Mouse (Mus musculus) neural tube, postnatal 0 days (tissue): ENCODE measurements around the gene 3110082J24Rik. TPM values are rescaled to one million over a fixed set of nuclear protein-coding genes. Genes with fewer than 3 reads are reported as not detected.

ENCODE experiments used
- polyA plus RNA-seq: library from polyadenylated mRNA; unstranded; fragments of >200 nt; fragmentation: Nextera tagmentation; extraction: Ambion mirVana; gene quantifications from 2 replicates; pipeline ENCODE4 v1.2.1, GENCODE M21; 2015

Gene 3110082J24Rik
- 5.1 and 5.9 TPM in 2 replicates for polyA plus RNA-seq

DNA sequence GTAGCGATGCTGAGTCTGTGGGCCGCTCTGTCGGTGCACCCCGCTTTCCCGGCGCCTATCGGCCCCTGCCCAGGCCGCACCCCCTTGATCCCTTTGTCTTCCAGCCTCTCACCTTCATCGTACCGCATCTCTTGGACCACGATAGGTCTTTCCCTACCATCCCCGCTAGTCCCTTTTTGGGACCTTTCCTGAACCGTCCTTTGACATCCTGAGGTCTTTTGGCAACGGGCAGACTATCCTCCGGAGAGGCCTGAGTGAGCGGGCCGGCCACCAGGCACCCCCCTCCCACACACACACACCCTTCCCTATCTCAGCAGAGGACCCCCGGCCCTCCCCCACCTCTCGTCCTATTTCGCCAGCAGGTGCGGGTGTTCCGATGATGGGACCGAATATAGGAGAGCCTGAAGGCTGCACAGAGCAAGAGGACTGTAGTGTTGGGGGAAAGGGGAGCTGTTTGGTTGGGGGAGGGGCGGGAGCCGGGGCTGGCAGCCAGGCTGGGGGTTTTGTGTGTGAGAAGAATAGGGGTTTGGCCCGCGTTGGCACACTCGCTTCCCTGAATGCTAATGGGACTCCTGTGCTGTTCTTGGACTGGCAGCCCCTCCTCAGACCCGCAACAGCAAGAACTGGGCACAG, at the start of gene 3110082J24Rik:
Gene 3110082J24Rik (minus strand): TSS at position 419 of the 633 bp plus-strand sequence.

DNA sequence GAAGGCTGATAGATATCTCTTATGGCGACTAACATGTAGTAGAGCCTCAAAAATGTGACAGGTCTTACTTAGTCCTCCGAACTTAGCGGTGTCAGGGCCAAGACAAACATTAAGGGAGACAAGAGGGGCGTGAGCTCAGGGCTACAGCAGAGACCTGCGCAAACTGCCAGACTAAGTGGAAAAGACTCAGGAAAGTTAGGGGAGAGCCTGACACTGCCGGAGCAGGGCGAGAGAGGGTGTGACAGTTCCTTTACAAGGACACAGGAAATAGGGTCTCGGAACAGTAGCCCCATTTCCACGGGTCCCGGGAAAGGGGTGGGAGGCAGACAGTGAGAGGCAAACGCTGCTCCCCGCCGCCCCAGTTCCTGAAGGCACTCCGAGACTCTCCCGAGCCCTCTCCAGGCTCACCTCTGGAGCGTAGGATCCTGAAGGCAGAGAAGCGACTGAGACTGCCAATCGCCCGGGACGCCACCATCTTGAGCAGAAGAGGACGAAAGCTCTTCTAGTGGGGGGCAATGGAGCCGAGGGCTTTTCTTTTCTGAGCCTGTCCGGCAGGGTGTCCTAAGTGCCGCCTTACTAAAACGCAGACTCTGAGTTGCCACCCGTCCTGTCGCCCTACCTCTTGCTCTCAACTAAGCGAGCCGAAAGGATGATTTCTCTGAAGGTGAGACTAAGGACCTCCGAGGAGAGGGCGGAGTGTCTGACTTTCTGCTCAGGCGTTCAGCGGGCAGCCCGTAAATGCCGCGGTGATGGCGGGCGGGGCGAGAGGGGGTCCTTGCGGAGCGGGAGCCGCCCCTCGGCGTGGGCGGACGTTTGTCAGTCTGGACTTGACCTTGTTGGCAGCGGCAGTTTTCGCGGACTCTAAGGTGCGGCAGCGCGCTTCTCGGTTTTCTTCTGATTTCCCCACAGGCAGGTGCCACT, 48.8 kb upstream of the 3110082J24Rik start, which contains the start of the genes Hadha and Hadhb:
Gene Hadha (minus strand): TSS at position 689 of the 921 bp plus-strand sequence.
Gene Hadhb (plus strand): TSS at position 775 of the 921 bp plus-strand sequence.

DNA sequence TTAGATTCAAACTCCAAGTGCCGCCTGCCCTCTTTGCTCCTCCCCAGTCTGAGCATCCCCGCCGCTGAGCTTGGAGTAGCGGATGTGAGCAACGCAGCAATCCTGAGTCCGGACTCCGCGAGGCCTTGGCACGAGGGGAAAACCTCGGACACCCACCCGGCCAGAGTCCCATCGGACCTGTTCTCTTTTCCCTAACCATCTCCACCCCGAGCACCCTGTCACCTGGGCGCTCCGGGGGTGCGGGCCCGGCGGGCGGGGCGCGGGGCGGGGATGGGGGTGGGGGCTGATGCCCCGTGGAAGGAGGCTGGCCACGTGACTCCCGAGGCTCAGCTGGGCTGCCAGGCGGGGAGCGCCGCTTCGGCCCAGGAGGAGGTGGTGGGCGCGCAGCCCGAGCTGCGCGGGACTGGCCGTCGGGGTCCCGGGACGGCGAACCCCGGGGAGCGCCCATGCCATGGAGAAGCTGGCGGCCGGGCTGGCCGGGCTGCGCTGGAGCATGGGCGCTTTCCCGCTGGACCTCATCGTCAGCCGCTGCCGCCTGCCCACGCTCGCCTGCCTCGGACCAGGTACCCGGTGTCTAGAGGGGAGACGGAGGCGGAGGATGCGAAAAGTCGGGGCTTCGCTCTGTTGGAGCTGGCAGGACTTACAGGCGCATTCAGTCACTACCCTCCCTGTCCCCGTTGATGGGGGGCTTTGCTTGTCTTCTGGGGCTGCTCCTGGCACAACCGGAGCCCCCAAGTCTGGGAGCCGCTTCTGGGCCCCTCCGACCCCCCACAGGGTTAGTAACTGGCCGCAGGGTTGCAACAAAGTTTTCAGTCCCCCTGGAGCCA, 832 bp downstream of the 3110082J24Rik start, which contains the start of gene Garem2:
Gene Garem2 (plus strand): TSS at position 321 of the 827 bp plus-strand sequence.

DNA sequence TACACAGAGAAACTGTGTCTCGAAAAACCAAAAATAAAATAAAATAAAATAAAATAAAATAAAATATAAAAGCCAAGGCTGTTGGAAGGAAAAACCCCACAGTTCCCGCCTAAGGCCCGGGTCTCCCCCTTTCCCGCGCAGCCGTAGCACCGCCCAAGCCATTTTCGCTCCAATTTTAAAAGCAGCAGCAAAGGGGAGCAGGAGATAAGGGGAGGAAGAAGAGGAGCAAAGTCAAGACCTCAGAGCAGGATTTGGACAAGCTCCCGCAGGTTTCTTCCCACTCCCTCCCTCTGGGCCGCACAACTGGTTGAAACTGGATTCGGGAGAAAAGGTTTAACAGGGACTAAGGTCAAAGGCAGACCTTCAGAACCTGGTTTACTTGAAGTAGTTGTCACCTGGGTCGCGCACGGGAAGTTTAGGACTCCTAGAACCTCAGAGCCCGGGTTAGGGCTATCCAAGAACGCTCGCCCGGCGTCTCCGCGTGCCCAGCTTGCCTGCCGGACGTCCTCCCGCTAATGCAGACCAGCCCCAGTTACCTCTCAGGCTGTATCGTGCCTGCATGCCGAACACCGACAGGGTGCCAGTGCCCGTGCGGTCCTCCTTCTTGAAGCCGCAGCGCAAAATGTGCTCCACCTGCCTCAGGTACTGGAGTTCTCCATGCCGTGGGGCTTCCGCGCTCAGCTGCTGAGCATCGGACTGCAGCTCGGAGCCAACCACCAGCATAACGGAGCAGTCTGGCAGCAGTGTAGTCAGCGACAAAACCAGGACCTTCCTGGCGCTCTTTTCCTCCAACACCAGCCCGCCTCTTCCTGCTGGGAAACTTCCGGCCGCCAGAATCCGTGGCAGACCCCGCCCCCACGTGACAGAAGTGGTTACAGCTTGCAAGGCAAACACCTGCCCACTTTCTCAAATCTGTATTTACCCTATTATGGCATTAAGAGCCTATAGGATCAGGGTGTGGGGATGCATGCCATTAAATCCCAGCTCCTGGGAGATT, 32.8 kb downstream of the 3110082J24Rik start, which contains the start of gene Tyms:
Gene Tyms (minus strand): TSS at position 793 of the 997 bp plus-strand sequence.

Other genes starting within 250 kb of the 3110082J24Rik start
- gene Il6, start 93.0 kb downstream of the 3110082J24Rik start, polyA plus RNA-seq, result not detected in 2 replicates
- 21.3 and 24.9 TPM in 2 replicates for gene Tyms, start 32.5 kb downstream of the 3110082J24Rik start, polyA plus RNA-seq
- 13.2 and 14.0 TPM in 2 replicates for gene Garem2, start 925 bp downstream of the 3110082J24Rik start, polyA plus RNA-seq
- 72.0 and 74.5 TPM in 2 replicates for gene Hadha, start 49.1 kb upstream of the 3110082J24Rik start, polyA plus RNA-seq
- gene Hadhb, start 49.2 kb upstream of the 3110082J24Rik start, polyA plus RNA-seq, result 69.9 and 75.4 TPM in 2 replicates
- not detected in 2 replicates for gene Adgrf3, start 99.6 kb upstream of the 3110082J24Rik start, polyA plus RNA-seq
- gene Selenoi, start 126.5 kb upstream of the 3110082J24Rik start, polyA plus RNA-seq, result 21.1 and 21.9 TPM in 2 replicates
- 4.1 and 4.8 TPM in 2 replicates for gene Drc1, start 175.3 kb upstream of the 3110082J24Rik start, polyA plus RNA-seq